Comparison of ENCODE assay signal across 15 mouse cellular contexts in genomic region chr12:29439343-29440019, GRCm38 (mm10).
DNase-seq lines count a peak whose midpoint lies in the region; ATAC-seq and TF ChIP-seq lines count a peak whose summit lies in the region.
"Had no signal": no experiment of that assay in that cellular context is flagged by ENCODE, and none has a peak within 500 bp of the region (broad histone marks: within the 10 kb centered on the region; RNA-seq: fewer than 3 reads in every experiment).

No protein-coding gene starts in this region.

- no peak for ATAC-seq in intestine, postnatal 0 days
- ATAC-seq: liver, postnatal 0 days had no signal

- H3K27ac ChIP-seq in testis, adult 2 months (ENCODE audit: control insufficient read depth, insufficient read depth, low read depth, low read length) = no peak overlapping the region
- H3K27ac ChIP-seq in intestine, postnatal 0 days (ENCODE audit: low read depth, low read length) = no peak overlapping the region
- H3K27ac ChIP-seq: embryonic facial prominence, embryonic 10.5 days; hindbrain, embryonic 14.5 days; limb, embryonic 13.5 days; stomach, embryonic 15.5 days had no signal

- no peak for TF ChIP-seq CTCF in testis, adult 2 months (IDR thresholded peaks at IDR 0.05; ENCODE audit: control insufficient read depth, insufficient read depth, insufficient replicate concordance, low read depth, low read length)
- no peak for TF ChIP-seq CTCF in intestine, postnatal 0 days (IDR thresholded peaks at IDR 0.05; ENCODE audit: low read depth)

- H3K36me3 ChIP-seq in testis, adult 2 months (ENCODE audit: control insufficient read depth, insufficient read depth, low read length) = no peaks in the 10 kb centered on the region
- no peaks in the 10 kb centered on the region for H3K36me3 ChIP-seq in intestine, postnatal 0 days (ENCODE audit: control insufficient read depth, insufficient read depth)
- H3K36me3 ChIP-seq: embryonic facial prominence, embryonic 10.5 days; limb, embryonic 13.5 days; stomach, embryonic 15.5 days had no signal

- DNase-seq in testis, postnatal 10 days (ENCODE audit: low spot score) = no peak
- peak; percentile 59 to 64 for DNase-seq in layer of hippocampus, adult 8-10 months (ENCODE audit: low spot score in 2 of 2)
- peak; percentile 25 to 32 for DNase-seq in left cerebral cortex, postnatal 25 days (ENCODE audit: low spot score in 2 of 2)
- DNase-seq in thymus, postnatal 14 days = no peak
- DNase-seq in lung, postnatal 4 days = no peak
- no peak for DNase-seq in kidney, postnatal 10 days
- DNase-seq: cerebellum, adult 11-12 months; kidney, adult 9 months; liver, postnatal 0 days had no signal

- TF ChIP-seq POLR2A in testis, adult 2 months (IDR thresholded peaks at IDR 0.05; ENCODE audit: control insufficient read depth, low read depth, low read length) = no peak

- no peaks in the 10 kb centered on the region for H3K9me3 ChIP-seq in intestine, postnatal 0 days (ENCODE audit: control insufficient read depth)
- H3K9me3 ChIP-seq: embryonic facial prominence, embryonic 10.5 days; limb, embryonic 13.5 days; stomach, embryonic 15.5 days had no signal

- peak overlapping the region; percentile 72 for H3K4me3 ChIP-seq in testis, adult 2 months (ENCODE audit: control insufficient read depth, low read depth, low read length)
- H3K4me3 ChIP-seq in intestine, postnatal 0 days (ENCODE audit: low read depth, low read length) = no peak overlapping the region
- H3K4me3 ChIP-seq: embryonic facial prominence, embryonic 10.5 days; limb, embryonic 13.5 days; stomach, embryonic 15.5 days had no signal

- H3K4me1 ChIP-seq in testis, adult 2 months (ENCODE audit: control insufficient read depth, insufficient read depth, low read length) = no peaks in the 10 kb centered on the region
- H3K4me1 ChIP-seq in intestine, postnatal 0 days (replicated peaks; ENCODE audit: control insufficient read depth, insufficient read depth, low read length) = no peaks in the 10 kb centered on the region
- H3K4me1 ChIP-seq: embryonic facial prominence, embryonic 10.5 days; limb, embryonic 13.5 days; stomach, embryonic 15.5 days had no signal

- no peaks in the 10 kb centered on the region for H3K27me3 ChIP-seq in testis, adult 2 months (ENCODE audit: control insufficient read depth, insufficient read depth, low read length)
- H3K27me3 ChIP-seq in intestine, postnatal 0 days (replicated peaks; ENCODE audit: control insufficient read depth, insufficient read depth, low read length) = no peaks in the 10 kb centered on the region
- H3K27me3 ChIP-seq: limb, embryonic 13.5 days; stomach, embryonic 15.5 days had no signal

- 76% methylated on average over 11 of the region's 11 CpGs for WGBS in intestine, postnatal 0 days

- H3K9ac ChIP-seq in intestine, postnatal 0 days (ENCODE audit: low read depth, low read length) = no peak overlapping the region
- H3K9ac ChIP-seq: hindbrain, embryonic 14.5 days; limb, embryonic 13.5 days; liver, postnatal 0 days; stomach, embryonic 15.5 days had no signal

- intact Hi-C loops in left cerebral cortex, postnatal 25 days (cut with DNase I) = no loop called here

- H3K4me2 ChIP-seq in intestine, postnatal 0 days (replicated peaks; ENCODE audit: low read depth) = no peak overlapping the region
- H3K4me2 ChIP-seq: hindbrain, embryonic 14.5 days; limb, embryonic 13.5 days; stomach, embryonic 15.5 days had no signal

Comparison
In these comparisons a context has a peak if more than half of its experiments do, and no peak if none do; other contexts are left out.
1. DNase-seq: peak in layer of hippocampus, adult 8-10 months (2 of 2) and left cerebral cortex, postnatal 25 days (2 of 2); none in testis, postnatal 10 days (single experiment), thymus, postnatal 14 days (single experiment), lung, postnatal 4 days (0 of 2) and kidney, postnatal 10 days (single experiment).